In genomic region chr2:158510665-158511064, GRCm38 (mm10) we compare ENCODE assay signal across 9 mouse cellular contexts. TPM values are rescaled to one million over a fixed set of nuclear protein-coding genes. Genes with fewer than 3 reads are reported as not detected.
DNase-seq lines count a peak whose midpoint lies in the region; ATAC-seq and TF ChIP-seq lines count a peak whose summit lies in the region.
"Had no signal": no experiment of that assay in that cellular context is flagged by ENCODE, and none has a peak within 500 bp of the region (broad histone marks: within the 10 kb centered on the region; RNA-seq: fewer than 3 reads in every experiment).

No protein-coding gene starts in this region.

- H3K9ac ChIP-seq in kidney, embryonic 14.5 days (ENCODE audit: low read depth, low read length): no peak overlapping the region

- H3K9me3 ChIP-seq in kidney, embryonic 14.5 days (ENCODE audit: control insufficient read depth, low read length): no peaks in the 10 kb centered on the region

- intact Hi-C loops in gastrocnemius, adult 2 months (cut with DNase I): no loop called here

- H3K36me3 ChIP-seq in kidney, embryonic 14.5 days (ENCODE audit: control insufficient read depth, insufficient read depth, low read length): no peaks in the 10 kb centered on the region

- TF ChIP-seq CTCF in gastrocnemius, adult 2 months (IDR thresholded peaks at IDR 0.05): no peak

- 0 out of 2 replicates have a peak, but pooled peaks cover 4% of the 10 kb centered on the region for H3K4me1 ChIP-seq in kidney, embryonic 14.5 days (ENCODE audit: control insufficient read depth, insufficient read depth, low read length)

- peak; percentile 53 for DNase-seq in gastrocnemius, adult 2 months
- DNase-seq in gastrocnemius, adult 8-10 months (ENCODE audit: low spot score in 2 of 2): no peak
- peak; percentile 55 for DNase-seq in adipocyte (ENCODE audit: low spot score)
- peak; percentile 84 for DNase-seq in lung, postnatal 36 days
- no peak for DNase-seq in right cerebral cortex, postnatal 36 days (ENCODE audit: low spot score in 2 of 2)
- DNase-seq in layer of hippocampus, adult 9-10 months (ENCODE audit: low spot score): no peak
- DNase-seq in thymus, postnatal 10 days (ENCODE audit: low spot score in 2 of 2): no peak

- H3K27me3 ChIP-seq in kidney, embryonic 14.5 days (ENCODE audit: control insufficient read depth, insufficient read depth, low read length): no peaks in the 10 kb centered on the region

- no peak overlapping the region for H3K27ac ChIP-seq in gastrocnemius, adult 2 months
- no peak overlapping the region for H3K27ac ChIP-seq in kidney, embryonic 14.5 days (ENCODE audit: low read depth, low read length)

- 48% methylated on average over 6 of the region's 6 CpGs for WGBS in kidney, embryonic 14.5 days

- peak; percentile 58; the same call in 1 of the 2 replicates for ATAC-seq in kidney, embryonic 14.5 days (ENCODE audit: low FRiP score, low TSS enrichment)

- H3K4me2 ChIP-seq in kidney, embryonic 14.5 days (replicated peaks; ENCODE audit: low read depth, low read length): no peak overlapping the region

- no peak overlapping the region for H3K4me3 ChIP-seq in gastrocnemius, adult 2 months
- no peak overlapping the region for H3K4me3 ChIP-seq in kidney, embryonic 14.5 days (ENCODE audit: low read length)

RNA-seq across cellular contexts. Expression of gene Arhgap40, which starts 1.9 kb away (rescaled TPM):
- under 1 TPM in 1 of 2 experiments, not detected in 1; 0.14 TPM for total RNA-seq in gastrocnemius, adult 2 months (2021)
- not detected for total RNA-seq in gastrocnemius, adult 8-10 months (2022)
- 0.24 TPM in 1 of 2 replicates, not detected in the other for polyA plus RNA-seq in kidney, embryonic 14.5 days (2014; fragmentation: Nextera tagmentation; extraction: Ambion mirVana)

RNA-seq across cellular contexts. Expression of gene Adig, which starts 8.3 kb away (rescaled TPM):
- 1 to 10 TPM; 3.1 to 5.5 TPM for total RNA-seq in gastrocnemius, adult 2 months (2021)
- 1 to 10 TPM in 3 of 4 experiments, under 1 TPM in 1; 0.70 to 7.2 (median 6.0) TPM for total RNA-seq in gastrocnemius, adult 8-10 months (2022)
- polyA plus RNA-seq in kidney, embryonic 14.5 days (2014; fragmentation: Nextera tagmentation; extraction: Ambion mirVana): not detected in 2 replicates
- polyA plus RNA-seq: heart, embryonic 14.5 days had no signal

Comparison
In these comparisons a context has a peak if more than half of its experiments do, and no peak if none do; other contexts are left out.
1. DNase-seq: peak in gastrocnemius, adult 2 months (single experiment), adipocyte (single experiment) and lung, postnatal 36 days (single experiment); none in gastrocnemius, adult 8-10 months (0 of 2), right cerebral cortex, postnatal 36 days (0 of 2), layer of hippocampus, adult 9-10 months (single experiment) and thymus, postnatal 10 days (0 of 2).